Mouse (Mus musculus): ENCODE results near the gene Ntrk2. TPM values are rescaled to one million over a fixed set of nuclear protein-coding genes. Genes with fewer than 3 reads are reported as not detected.

Ntrk2 gene
- total RNA-seq, 2 experiments from 2014 or later, result 7.2 to 11.0 TPM

DNA sequence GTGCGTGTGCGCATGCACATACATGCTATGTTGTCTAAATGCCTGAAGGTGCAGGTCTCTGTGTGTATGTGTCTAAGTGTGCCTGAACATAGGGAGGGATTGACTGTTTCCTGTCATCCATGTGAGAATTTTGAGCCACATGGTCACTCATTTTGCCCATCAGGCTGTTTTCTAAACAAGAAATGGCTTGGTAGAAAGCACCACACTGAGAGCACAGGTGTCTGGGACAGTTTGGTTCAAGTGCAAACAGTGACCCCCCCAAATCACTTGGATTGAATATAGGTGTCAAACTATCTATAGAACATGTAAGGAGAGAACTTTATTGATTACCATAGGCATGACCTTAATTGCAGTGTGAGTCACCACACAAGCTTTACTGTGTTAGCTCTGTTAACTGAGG, 110.0 kb downstream of the Ntrk2 start:
- intact Hi-C loops (cut with DNase I; ENCODE audit: low total_unique reads), result no loop called here
- DNase-seq, result no peak

DNA sequence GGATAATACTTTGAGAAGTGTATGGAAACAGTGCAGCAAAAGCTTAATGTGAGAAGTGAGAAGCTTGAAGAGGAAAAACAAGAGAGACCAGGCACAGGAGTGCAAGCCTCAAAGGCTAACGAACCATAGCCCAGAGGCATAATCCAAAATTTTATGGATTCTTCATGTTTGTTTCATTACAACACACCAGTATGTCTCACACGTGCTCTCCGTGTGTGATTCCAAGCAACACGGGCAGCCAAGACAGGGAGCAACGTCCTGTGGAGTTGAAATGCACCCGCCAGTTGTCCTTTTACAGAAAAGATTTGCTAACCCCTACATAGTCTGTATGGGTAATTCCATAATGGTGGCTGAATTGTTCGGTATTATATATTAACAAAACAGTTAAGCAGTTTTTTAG, 113.9 kb downstream of the Ntrk2 start:
- intact Hi-C loops (cut with DNase I; ENCODE audit: low total_unique reads), result no loop called here
- DNase-seq, result no peak

DNA sequence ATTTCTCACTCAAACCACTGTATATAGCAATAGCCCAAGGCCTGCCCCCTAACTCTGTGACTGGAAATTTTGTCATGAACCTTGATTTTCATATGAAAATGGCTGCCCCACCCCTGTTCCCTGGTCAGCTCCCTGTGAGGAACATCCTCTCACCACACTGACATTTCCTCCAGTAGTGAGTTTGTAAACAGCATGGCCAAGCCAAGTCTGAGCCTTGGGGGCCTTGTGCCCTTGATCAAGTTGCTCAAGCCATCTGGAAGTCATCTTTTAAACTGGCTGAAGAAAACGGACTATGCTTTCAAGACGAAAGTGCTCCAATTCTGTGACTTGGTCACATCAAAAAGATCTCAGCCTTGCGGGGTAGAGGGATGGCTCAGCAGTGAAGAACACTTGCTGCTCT, 114.9 kb downstream of the Ntrk2 start:
- peak; percentile 34 for DNase-seq
- intact Hi-C loops (cut with DNase I; ENCODE audit: low total_unique reads), result no loop called here

DNA sequence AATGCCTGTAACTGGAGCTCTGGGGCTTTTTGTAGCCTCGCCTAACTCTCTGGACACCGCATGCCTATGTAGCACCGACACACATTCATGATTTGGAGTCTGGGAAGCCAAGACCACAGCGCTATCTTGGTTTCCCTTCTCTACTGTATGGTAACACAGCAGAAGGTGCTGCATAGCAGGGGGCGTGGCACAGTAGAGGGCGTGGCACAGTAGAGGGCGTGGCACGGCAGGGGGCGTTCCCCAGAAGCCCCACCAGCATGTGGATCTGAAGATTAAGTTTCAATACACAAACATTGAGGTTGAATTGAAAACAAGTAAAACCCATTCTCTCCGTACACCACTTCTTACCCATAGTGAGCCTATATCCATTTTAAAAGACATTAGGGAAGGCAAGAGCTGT, 115.3 kb downstream of the Ntrk2 start:
- no peak for DNase-seq
- intact Hi-C loops (cut with DNase I; ENCODE audit: low total_unique reads), result no loop called here

DNA sequence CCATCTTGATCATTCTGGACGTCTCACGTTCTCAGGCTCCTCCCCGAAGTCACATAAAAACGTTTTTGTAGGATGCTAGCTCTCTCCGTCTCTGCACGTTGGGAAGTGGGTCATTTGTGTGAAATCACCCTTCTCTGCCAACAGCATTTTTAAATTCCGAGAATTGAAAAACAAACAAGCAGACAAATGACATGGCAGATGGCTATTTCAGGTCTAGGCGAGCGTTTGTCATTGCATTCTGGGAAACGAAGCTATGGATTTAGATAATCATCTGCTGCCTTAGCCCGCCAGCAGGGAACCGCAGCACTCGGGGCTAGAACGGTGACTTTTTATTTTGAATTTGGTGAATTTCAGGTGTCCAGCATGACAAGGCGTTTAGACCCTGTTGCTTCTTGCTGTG, 115.8 kb downstream of the Ntrk2 start:
- DNase-seq, result no peak

DNA sequence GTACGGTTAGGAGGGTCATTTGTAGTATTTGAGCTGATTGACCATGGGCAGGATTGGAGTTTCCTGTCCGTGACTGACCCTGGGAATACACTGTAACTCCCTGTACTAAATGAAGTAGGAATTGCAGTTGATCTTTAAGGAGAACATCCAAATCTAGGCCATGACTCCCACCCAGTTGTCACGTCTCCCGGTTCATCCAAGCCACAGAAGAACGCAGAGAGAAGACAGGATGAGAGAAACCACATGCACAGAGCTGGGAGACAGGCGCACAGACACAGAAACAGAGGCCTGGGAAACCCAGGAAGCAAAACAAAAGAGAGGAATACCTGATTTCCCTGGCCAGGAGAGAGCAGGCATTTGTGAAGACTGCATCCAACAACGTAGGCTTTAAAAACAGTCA, 117.1 kb downstream of the Ntrk2 start:
- intact Hi-C loops (cut with DNase I; ENCODE audit: low total_unique reads), result no loop called here
- DNase-seq, result no peak

More for the DNA sequence above, 115.8 kb downstream of the Ntrk2 start:
- intact Hi-C loops (cut with DNase I; ENCODE audit: low total_unique reads), result no loop called here

DNA sequence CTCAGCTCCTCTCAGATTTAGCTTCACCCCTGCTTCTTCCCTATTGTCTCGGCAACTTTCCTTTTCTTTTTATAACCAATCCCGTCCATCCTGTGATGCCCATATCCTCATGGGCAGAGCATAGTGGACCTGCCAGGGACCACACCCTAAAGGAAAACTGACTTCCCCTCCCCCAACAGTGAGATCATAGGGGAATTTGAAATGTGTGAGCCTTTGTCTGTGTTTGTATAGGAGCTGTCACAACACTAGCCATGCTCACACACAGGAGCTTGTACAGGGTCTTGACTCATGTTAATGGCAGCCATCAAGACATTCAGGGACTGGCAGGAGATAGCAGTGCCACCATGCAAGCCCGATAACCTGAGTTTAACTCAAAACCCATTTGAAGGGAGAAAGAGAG, 118.1 kb downstream of the Ntrk2 start:
- no peak for DNase-seq
- intact Hi-C loops (cut with DNase I; ENCODE audit: low total_unique reads), result no loop called here

DNA sequence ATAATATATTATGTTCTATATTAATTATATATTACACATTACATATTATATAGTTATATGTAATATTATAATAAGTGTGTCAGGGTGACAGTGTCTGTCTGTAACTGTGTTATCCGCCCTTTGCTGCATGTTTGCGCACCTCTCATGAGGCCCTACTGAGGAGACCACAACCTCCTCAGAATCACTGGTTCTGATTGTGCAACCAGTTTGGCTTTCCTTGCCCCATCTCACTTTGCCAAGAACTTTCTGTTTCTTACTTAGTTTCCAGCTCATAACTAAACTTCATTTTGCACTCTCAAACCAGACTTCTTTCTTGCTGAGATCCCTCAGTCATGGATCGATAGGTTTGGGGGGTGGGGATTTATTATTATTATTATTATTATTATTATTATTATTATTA, 120.8 kb downstream of the Ntrk2 start:
- no peak for DNase-seq
- intact Hi-C loops (cut with DNase I; ENCODE audit: low total_unique reads), result no loop called here

DNA sequence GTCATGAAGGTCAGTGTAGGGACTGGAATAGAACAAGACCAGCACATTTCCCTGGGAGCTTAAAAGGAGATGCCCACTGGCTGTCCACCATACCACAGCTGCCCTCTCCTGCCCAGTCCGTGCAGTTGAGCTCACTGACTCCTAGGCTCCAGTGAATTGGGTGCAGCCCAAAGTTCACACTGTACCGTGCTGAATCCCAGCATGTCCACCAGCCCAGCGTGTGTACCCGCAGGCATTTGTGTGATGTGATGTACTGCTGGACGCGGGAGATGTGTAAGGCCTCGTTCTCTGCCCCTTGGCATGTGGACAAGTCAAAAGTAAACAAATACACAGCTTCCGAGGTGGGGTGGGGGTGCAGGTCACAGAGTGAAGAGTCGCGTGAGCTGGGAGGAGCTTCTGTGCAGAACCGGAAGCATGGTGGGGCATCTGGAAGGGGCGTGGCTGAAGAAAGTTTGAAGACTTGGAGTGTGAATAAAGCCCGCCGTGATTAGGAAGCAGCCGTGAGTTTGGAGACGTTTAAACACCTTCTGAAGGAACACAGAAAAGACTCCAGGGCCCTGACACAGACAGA, 121.4 kb downstream of the Ntrk2 start:
- intact Hi-C loops (cut with DNase I; ENCODE audit: low total_unique reads), result no loop called here
- no peak for DNase-seq

DNA sequence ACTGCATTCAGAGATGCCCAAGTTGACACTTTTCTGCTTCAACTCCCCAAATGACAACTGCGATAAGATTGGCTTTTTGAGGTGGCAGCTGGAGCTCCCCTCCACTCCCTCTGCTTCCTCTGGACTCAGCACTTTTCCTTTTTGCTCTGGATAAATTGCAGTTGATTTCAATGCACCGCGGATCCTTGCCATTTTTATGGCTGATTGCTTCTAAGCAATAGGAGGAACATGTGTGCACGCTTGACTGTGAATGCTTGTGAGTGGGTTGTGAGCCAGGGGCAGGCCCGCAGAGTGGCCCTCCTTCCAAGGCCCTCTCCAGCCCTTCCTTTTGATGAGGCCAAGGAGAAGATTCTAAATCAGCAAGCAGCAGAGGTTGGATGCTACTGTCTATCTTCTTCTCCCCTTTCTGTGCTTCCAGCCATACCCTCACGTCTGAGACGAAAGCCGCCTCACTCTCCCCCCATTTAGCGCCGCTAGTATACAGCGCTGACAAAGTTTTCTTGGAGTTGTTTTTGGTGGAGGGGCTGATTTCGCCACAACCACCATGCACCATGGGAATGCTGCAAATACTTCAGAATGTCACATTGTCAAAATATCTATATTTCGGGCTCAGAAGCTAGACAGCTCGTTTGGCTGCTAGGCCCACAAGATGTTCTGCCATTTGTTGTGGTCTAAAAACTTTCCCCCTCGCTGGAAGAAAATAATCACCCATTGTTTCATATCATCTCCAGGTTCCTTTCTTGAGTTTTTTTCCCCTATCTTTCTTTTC, 122.5 kb downstream of the Ntrk2 start:
- no peak for DNase-seq
- intact Hi-C loops (cut with DNase I; ENCODE audit: low total_unique reads), result no loop called here

DNA sequence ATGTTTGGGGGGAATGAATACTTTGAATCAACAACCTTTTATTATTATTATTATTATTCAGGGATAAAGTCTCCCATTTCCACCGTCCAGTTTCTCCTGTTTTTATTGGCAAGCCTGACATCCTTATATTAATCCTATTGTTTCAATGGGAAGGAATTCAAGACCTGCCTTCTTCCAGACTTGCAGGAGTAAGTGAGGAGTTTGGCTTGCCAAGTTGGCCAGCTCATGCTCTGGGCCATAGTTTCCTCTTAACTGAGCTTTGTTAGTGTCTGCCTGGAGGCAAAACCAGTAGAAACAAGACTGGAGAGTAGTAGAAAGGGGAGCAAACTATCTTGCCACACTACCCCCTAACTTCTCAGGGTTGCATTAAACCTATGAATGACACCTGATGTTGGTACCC, 123.8 kb downstream of the Ntrk2 start:
- intact Hi-C loops (cut with DNase I; ENCODE audit: low total_unique reads), result no loop called here
- DNase-seq, result no peak

DNA sequence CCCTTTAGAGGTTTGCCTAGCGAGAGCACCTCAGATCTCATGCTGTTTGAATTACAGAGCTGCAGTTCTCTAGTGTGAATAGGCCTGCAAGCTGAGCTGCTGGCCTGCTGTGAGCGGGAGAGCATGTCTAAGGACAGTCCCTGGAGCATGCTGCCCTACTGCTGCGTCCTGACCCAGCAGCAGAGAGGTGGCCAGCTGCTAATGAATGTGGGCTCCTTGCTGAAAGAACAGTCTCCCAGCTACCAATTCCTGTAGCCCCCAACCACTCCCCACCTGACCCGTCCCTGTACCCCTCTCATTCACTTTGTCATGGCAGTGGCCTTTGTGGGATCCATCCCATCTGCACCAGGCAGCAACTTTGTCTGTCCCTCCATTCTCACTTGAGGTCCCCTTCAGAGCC, 126.8 kb downstream of the Ntrk2 start:
- intact Hi-C loops (cut with DNase I; ENCODE audit: low total_unique reads), result no loop called here
- no peak for DNase-seq

DNA sequence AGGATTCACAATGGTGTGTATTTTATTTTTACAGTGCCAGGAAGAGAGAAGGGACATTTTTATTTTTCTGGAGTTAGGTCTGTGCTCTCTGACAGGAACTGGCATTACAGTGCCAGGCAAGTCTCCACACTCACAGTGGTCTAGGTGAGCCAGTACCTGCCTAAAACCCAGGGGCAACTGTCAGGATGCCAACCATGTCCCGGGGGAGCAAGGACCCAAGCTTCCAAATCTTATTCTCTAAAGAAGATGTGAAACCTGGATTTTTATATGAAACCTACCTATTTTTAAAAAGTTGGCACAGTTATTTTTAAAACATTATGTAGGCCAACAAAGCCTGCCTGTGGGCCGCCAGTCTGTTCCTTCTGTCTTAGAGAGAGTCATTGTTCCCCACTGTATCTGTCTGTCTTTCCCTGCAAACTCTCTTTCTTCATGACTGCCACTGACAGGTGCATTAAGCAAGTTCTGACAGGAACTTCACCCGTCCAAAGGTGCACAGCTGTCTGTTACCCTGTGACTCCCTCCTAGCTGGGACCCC, 128.3 kb downstream of the Ntrk2 start:
- intact Hi-C loops (cut with DNase I; ENCODE audit: low total_unique reads), result no loop called here
- no peak for DNase-seq

DNA sequence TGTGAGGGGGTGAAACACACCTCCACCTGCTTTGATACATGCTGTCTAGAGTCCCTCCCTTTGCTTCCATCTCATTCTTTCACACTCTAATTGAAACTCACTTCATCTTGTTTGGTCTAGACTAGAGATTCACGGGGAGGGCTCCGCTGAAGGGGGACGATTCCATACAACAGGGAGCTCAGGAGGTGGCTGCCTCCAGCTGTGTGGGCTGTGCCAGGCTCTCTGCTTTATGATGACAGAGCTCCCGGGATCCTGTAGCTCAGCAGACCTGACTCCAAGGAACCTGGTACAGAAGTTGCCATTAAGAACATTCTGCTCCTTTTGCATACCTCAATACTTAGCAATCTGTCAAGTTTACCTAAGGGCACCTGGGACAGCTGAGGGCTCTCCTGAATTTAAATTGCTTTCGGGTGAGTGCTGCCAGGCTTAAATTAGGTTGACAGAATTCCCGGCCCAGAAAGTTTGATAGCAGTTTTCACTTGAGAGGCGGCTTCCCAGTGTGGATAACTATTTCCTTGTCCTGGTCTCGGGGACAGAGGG, 129.7 kb downstream of the Ntrk2 start:
- intact Hi-C loops (cut with DNase I; ENCODE audit: low total_unique reads), result no loop called here
- no peak for DNase-seq

DNA sequence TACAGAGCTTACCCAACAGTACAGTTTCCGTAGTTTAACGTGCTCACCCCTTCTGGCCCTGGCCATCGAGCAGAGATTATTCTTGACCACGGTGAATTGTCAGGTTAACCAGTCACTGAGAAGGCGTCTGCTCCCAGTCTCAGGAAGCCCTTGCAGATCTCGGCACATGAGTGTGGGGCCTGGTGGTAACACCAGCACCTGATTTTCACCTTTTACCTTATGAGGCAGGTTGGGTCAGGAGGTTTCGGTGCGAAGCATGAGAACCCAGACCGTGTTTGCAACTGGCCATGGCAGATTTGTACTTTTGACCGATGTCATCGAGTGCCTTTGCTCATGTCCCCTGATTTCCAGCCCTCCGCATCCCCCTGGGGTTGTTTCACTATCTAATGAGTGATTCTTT, 131.5 kb downstream of the Ntrk2 start:
- DNase-seq, result no peak
- intact Hi-C loops (cut with DNase I; ENCODE audit: low total_unique reads), result no loop called here

DNA sequence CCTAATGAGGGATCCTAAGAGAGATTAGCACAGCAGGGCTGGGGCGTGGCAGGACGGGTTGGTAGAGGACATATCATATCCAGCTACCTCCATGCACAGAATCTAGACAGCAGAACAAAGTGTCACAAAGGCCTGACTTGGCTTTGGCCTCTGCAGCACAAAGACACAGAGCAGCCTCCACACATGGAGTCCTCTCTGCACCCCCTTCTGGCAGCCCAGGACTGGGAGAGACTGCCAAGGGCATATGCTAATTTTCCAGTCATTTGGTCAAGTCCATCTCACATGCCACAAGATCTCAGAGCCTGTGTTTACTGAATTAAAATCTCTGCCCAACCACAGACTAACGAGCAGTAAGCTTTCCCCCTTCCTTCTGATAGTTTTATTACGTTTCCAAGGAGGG, 132.1 kb downstream of the Ntrk2 start:
- peak; percentile 17 for DNase-seq
- intact Hi-C loops (cut with DNase I; ENCODE audit: low total_unique reads), result no loop called here

DNA sequence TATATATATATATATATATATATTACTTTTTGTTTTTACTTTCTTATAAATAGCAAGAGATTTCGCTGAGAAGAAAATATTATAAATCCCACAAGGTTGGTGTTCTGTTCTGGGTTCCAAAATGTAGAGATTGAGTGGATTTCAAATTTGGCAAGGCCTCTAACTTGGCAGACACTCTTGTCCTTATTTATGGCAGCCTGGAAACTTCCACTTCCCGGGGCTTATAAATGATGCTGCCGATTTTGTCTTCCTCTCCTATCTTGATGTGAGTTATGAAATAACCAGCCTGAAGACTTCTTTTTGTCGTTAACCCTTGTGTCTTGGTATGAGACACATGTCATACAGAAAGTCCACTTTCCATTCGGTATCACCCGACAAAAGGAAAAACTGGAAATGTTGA, 133.8 kb downstream of the Ntrk2 start:
- intact Hi-C loops (cut with DNase I; ENCODE audit: low total_unique reads), result no loop called here
- DNase-seq, result no peak

DNA sequence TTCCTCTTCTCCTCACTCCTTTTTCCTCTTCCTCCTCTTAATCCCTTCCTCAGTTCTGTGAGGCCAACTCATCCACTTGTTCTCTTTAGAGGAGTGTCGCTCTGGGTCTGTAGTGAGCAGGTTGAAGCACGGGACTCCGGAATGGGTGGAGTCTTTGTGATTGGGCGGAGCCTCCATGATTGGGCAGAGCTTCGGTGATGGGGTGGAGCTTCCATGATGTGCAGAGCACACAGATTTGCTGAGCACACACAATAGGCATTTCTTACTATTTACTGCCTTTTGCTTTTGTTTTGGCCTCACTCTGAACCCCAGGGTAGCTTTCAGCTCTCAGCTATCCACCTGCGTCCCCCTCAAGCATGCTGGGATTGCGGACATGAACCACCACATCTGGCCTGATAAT, 134.4 kb downstream of the Ntrk2 start:
- DNase-seq, result no peak
- intact Hi-C loops (cut with DNase I; ENCODE audit: low total_unique reads), result no loop called here

DNA sequence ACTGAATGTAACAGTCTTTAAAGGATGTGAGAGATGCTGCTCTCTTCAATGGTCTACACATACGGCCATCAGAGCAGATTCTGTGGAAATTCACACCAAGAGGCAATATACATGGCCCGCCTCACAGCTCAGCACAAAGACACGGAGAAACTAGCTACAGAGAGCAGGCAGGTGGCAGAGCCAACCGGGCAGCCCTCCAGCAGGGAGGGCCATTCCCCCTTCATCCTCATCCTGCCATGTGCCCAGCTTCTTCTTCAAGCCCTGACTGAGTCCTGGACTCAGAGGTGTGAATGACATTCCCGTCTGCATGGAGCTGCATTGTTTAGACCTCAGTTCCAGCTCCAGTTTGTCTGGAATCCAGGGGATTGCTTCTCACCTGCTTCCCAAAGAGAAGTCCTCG, 139.4 kb downstream of the Ntrk2 start:
- DNase-seq, result no peak
- intact Hi-C loops (cut with DNase I; ENCODE audit: low total_unique reads), result no loop called here

DNA sequence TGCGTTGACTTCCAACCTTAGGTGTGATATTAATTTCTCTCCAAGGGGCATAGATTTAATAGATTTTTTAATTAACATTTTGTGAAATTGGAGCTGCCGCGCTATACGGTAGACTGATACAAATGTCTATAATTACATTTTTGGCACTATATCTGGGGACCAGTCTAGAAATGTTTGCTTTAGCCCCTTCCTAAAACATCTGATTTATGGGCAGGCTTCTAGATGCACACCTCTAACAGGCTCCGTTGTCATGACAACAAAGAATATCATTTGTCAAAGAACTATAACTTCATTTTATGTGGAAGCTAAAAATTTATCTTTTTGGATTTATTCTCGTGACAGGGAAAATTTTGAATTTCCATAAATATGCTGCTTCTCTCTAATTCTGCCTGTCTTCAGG, 140.2 kb downstream of the Ntrk2 start:
- no peak for DNase-seq
- intact Hi-C loops (cut with DNase I; ENCODE audit: low total_unique reads), result no loop called here

DNA sequence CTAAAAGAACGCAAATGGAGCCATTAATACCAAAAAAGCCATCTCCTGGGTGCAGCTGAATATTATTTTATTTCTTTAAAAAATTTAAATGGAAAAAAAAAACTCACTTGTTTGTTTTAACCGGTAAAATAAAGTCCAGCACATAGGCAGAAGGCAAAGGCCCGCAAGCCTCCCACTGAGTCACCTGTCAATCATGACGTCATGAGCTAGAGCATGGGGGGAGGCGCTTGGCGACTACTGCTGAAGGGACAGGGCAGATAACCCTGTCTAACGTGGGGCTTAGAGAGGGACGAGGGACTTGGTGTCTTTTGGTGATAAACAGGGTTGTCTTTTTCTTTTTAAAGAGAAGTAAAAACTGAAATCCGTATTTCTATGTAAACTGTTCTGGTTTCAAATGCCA, 140.7 kb downstream of the Ntrk2 start:
- no peak for DNase-seq
- intact Hi-C loops (cut with DNase I; ENCODE audit: low total_unique reads), result no loop called here
